Mouse (Mus musculus): ENCODE results near the gene Usp15.

Usp15 gene

GRCm38 (mm10) chr10:123175771-123176170 lies 21.0 kb downstream of the Usp15 start:
- peak; percentile 67 for ATAC-seq (ENCODE audit: low TSS enrichment)

GRCm38 (mm10) chr10:123170898-123171297 lies 25.9 kb downstream of the Usp15 start:
- no peak for ATAC-seq (ENCODE audit: low TSS enrichment)

DNA sequence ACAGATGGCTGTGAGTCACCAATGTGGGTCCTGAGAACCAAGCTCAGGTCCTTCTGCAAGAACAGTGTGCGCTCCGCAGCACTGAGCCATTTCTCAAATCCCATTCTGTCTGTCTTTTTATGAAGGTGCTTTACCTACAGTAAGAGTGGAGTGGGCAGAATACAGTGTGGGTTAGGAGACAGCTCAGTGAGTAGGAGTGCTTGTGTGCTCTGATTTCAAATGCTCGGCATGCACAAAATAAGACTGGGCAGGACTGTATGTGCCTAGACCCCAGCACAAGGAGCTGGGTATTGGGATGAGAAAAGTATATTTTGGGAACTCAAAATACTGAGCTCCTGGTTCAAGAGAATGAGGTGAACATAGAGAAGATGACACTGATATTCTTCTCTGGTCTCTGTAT lies 31.3 kb downstream of the Usp15 start:
- ATAC-seq (ENCODE audit: low TSS enrichment): peak; percentile 62; the same call in 1 of the 2 replicates

DNA sequence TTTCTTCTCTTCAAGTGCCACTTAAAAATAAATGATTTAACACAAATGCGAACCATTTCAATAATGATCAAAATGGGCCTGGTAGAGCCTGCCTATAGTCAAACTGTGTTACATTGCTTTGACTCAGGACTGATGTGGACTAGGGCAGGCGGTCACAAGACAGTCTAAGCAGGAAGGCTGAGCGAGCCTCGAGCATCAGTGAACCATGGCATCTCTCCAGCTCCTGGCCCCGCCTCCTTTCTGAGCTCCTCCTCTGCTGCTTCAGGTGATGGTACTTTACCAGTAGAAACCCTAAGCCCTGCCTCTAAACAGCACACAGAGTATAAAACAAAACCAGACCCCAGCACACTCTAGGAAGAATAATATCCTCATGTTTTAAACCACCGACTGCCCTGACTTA lies 36.3 kb downstream of the Usp15 start:
- ATAC-seq (ENCODE audit: low TSS enrichment): no peak

DNA sequence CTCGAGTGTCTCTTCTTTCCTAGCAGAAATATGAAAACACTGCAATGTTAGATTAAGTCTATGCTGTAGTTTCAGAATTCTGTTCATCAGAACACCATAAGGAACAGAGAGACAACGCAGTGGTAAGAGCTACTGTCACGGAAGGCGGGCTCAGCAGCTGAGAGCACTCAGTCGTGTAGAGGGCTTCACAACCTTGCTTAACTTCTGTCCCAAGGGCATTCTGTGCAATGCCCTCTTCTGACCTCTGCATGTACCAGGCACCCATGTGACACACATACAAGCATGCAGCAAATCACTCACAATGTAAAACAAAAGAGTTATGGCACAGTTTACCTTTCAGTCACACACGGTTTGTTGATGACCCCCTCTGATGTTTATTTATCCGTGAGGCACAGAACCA lies 37.5 kb downstream of the Usp15 start:
- ATAC-seq (ENCODE audit: low TSS enrichment): no peak

GRCm38 (mm10) chr10:123156392-123156791 lies 40.4 kb downstream of the Usp15 start:
- ATAC-seq (ENCODE audit: low TSS enrichment): no peak

GRCm38 (mm10) chr10:123155764-123156163 lies 41.0 kb downstream of the Usp15 start:
- ATAC-seq (ENCODE audit: low TSS enrichment): peak; percentile 86

- ATAC-seq (ENCODE audit: low TSS enrichment): no peak
These were observed 43.5 kb downstream of the Usp15 start for GRCm38 (mm10) chr10:123153321-123153720.

DNA sequence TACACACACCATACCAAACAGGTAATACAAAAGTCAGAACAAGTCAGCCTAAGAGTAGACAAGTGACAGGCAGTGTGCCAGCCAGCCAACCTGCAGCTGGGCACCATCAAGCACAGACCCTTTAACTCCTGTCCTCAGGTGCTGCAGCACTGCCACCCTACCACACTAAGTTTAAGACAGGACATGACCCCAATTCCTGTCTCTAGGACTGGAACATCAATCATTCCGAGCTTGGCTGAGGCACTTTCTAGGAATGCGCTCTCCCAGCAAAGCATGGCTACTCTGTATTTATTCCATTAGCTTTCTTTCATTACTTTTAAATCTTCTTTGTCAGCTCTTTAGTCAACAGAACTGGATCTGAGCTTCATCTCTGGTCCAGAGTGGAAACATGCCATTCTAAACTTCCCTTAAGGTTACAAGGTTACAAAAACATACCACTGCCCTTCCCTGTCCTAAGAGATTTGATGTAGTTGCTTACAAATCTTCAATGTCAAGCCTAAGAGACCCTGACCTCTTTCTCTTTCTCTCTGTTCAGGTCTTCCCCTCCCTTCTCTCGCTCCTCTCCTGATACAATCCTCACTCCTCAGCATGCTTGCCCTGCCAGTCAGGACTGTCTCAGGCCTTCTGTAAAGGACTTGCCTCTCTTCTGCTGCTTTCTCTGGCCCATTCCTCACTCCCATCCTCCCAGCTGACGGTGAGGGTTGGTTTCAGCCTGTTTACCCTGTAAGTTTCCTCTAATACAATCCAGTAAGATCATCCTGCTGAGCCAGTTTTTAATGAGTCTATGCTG lies 48.6 kb downstream of the Usp15 start:
- no peak for ATAC-seq (ENCODE audit: low TSS enrichment)

DNA sequence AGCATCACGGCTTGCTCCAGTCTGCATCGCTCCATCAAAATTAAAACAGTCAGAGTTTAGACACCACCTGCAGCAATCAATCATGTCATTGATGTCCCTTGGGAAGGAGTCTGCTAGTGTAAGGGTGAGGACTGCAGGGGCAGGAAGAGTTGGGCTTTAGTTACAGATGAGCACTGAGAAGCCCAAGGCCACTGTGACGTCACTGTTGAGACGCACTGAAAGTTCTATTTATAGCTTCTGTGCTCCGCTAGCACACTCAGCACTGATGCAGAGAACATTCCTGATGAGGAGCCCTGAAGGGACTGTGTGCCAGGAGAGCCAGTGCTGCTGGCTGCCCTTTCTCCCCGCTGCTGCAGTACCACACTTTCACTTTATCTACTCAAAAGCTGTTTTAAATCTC lies 49.6 kb downstream of the Usp15 start:
- ATAC-seq (ENCODE audit: low TSS enrichment): peak; percentile 47; the same call in 1 of the 2 replicates

- ATAC-seq (ENCODE audit: low TSS enrichment): peak; percentile 21; the same call in 1 of the 2 replicates
These were observed 50.4 kb downstream of the Usp15 start for GRCm38 (mm10) chr10:123146349-123146748.

DNA sequence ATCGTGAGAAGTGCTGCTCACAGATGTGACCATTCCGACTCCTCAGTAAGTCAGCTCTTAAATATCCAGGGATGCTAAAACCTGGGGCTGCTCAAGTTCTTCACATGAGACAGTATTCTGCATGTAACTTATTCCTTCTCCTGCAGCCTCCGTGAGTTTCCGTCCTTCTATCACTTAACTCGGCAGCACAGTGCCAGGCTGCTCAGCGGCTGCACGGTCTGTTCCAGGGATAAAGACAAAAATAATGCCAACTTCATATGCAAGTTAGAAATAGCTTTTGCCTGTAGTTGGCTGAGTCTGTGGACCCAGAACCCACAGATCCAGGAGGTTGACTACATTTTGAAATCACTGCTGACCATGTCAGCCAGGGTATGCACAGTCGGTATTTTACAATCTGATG lies 52.5 kb downstream of the Usp15 start:
- peak; percentile 83 for ATAC-seq (ENCODE audit: low TSS enrichment)

- ATAC-seq (ENCODE audit: low TSS enrichment): no peak
These were observed 54.3 kb downstream of the Usp15 start for GRCm38 (mm10) chr10:123142395-123143050.

DNA sequence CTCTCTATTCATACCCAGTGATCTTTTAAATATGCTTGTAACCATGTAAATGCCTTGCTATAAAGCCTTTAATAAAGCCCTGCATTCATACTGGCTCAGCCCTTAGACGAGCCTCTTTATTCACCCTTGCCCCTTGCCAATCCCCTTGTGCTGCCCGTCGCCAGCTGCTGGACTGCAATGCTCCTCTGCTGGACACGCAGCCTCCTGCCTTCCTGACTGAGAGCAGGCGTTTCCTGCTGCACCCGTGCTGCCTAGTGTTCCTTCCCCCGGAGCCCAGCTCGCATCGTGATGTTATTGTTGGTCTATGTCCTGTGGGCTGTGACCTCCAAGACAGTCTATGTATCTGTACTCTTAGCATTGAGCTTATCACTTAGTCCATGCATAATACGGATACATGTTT lies 61.0 kb downstream of the Usp15 start:
- ATAC-seq (ENCODE audit: low TSS enrichment): no peak

- peak; percentile 65 for ATAC-seq (ENCODE audit: low TSS enrichment)
These were observed 65.3 kb downstream of the Usp15 start for GRCm38 (mm10) chr10:123131487-123131886.

GRCm38 (mm10) chr10:123120666-123121392 lies 76.0 kb downstream of the Usp15 start:
- ATAC-seq (ENCODE audit: low TSS enrichment): no peak

- no peak for ATAC-seq (ENCODE audit: low TSS enrichment)
These were observed 79.9 kb downstream of the Usp15 start for GRCm38 (mm10) chr10:123116861-123117260.

DNA sequence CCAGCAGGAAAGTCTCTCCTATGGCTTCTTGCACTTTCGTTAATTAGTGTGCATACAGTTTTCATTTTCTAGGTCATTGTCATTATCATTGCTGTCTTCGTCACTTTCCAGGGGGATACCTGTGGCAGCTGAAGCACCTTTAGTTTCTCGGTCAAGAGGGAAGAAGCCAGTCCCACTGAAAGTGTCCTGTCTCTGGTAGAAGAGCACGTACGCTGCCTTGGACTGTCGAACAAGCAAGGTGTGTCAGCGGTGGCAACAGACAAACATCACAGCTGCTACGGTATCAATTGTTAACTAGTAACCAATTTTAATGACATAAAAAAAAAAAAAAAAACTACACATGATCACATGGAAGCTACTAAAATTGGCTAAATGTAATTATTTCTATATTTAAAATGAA lies 83.3 kb downstream of the Usp15 start:
- no peak for ATAC-seq (ENCODE audit: low TSS enrichment)

GRCm38 (mm10) chr10:123112787-123113168 lies 84.0 kb downstream of the Usp15 start:
- ATAC-seq (ENCODE audit: low TSS enrichment): no peak

GRCm38 (mm10) chr10:123112056-123112786 lies 84.6 kb downstream of the Usp15 start:
- ATAC-seq (ENCODE audit: low TSS enrichment): no peak

DNA sequence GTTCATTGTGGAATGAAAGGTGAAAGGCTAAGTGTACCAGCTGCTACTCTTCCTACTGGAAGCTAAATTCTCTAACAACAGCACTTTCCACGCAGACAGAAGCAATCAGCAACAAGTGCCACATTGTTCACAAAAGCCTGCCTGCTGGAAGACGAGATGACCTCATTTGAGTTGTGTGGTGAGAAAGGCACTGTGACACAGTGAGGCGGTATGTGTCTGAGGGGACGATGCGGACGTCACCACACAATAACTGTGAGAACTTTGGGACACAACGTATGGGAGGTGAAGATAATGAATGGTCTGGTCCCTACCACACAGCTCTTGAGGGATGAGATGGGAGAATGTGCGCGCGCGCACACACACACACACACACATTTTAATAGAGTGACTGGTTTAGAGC lies 86.2 kb downstream of the Usp15 start:
- ATAC-seq (ENCODE audit: low TSS enrichment): peak; percentile 53

DNA sequence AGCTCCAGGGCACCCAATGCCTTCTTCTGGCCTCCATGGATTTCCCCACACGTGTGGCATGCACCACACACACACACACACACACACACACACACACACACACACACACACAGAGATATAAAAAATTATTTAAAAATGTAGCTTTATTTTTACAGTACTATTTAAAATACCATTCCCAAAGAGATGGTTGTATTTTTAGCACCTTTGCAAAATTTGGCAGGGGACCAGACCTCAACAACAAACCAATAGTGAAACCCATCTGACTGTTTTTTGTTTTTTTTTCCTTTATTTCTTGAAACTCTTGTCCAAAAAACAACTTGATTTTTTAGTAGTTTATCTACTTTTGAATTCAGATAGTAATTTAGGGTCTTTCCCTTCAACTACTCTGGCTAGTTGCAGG lies 88.3 kb downstream of the Usp15 start:
- no peak for ATAC-seq (ENCODE audit: low TSS enrichment)

All from frontal cortex, adult (tissue).